Mouse (Mus musculus) lung, postnatal 0 days (tissue): ENCODE measurements around the gene Cdh13.

ENCODE experiments used
- CTCF ChIP-seq: IDR thresholded peaks from 2 replicates; pipeline ENCODE4 v1.5.1; 2016; ENCODE audit warnings: antibody characterized with exemption, mild to moderate bottlenecking
- EP300 ChIP-seq: IDR thresholded peaks from 2 replicates; pipeline ENCODE4 v1.6.1; 2016; ENCODE audit warnings: antibody characterized with exemption, mild to moderate bottlenecking, control low read depth

GRCm38 (mm10) chr8:118581256-118581655 lies 297.7 kb downstream of the Cdh13 start:
- TF ChIP-seq CTCF (no peak), EP300 (no peak)
